Mouse (Mus musculus) heart, adult 11 months (tissue): ENCODE results near the gene Adal.
"Not testable (repeated sequence)": the region's sequence is repeated elsewhere in the genome, so short reads cannot be mapped to it uniquely, and the experiment has no call there.

ENCODE experiments used
- DNase-seq: peaks from one replicate; pipeline ENCODE4 v3.0.0; 2022

Adal gene

DNA sequence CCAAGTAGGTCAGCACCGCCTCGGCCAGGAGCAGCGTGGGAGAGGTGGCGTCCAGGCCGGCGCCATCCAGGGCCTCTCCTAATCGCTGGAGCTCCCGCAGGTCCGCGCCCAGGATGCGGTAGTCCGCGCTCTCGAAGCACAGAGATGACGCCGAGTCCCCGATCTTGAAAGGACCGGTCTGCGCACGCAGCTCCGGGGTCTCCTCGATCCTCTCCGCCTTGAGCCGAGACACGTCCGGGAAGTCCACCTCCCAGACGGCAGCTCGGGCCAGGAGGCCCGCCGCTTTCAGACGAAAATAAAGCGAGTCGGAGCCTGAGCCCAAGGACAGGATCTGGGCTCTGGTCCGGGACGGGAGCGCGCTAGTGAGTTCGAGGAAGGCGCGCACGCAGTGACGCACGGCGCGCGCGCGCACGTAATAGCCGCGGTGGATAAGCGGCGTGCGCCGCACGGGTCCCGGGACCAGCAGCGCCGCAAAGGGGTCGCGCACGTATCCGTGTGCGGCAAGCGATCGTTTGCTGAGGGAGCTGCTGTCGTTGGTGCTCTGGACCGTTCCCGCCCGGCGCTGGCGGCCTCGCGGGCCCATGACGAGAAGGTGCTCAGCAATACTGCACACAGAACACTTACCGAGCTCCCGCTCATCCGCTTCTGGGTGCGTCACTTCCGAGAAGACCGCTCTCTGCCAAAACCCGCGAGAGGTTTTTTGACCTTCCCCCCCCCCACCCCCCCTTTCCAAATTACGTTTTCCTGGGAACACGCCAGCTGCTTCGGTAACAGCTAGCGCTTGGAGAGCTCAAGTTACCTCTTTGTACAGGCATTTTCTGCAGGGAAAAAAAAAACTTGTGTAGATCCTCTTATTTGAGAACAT lies at the start of gene Adal, which contains the start of gene Lcmt2:
Gene Adal, plus strand, starts transcription at position 411 of the 865 bp plus-strand sequence.
Gene Lcmt2, minus strand, starts transcription at position 636 of the 865 bp plus-strand sequence.
- DNase-seq, result peak; percentile 100

GRCm38 (mm10) chr2:121102051-121102450 lies 38.2 kb upstream of the Adal start:
- peak; percentile 78 for DNase-seq

GRCm38 (mm10) chr2:121105940-121106339 lies 34.3 kb upstream of the Adal start:
- DNase-seq, result peak; percentile 11

GRCm38 (mm10) chr2:121109695-121110094 lies 30.5 kb upstream of the Adal start, which contains the start of gene Tgm7:
Tgm7 (minus strand) TSS chr2:121109795.
- no peak for DNase-seq

DNA sequence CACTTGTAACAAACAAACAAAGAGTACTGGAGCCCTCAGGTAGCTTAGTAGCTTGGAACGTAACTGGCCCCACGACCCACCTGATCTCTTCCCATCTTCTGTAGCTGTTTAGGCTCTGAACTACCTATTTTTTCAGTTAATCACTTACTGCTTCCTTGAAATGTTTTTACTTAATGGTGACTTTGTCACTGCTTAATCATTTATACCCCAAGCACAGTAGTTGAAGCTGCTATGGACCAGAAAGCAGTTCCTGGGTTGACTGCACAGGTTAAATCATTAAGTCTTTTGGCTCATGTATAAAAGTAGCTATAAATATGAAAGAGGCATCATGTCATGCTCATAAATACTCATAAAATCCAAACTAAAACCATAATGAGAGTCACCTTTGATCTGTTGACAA lies 24.8 kb upstream of the Adal start:
- DNase-seq, result no peak

DNA sequence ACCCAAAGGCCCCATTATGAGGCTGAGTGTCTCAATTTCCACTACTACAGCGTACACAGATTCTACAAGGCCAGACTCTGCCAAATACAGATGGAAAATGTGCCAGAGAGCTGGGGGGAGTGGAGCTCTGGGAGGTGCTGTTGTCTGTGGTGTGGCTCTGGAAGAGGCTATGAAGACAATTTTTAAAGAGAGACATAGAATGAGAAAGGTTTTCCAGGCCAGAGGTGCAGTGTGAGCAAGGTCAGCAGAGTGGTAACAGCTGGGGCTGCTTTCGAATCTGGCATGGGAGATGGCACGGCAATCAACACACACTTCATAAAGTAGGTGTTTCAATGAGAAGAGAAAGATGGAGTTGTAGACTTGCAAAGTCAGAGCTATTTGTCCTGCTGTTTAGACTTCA lies 21.0 kb upstream of the Adal start:
- peak; percentile 61 for DNase-seq

DNA sequence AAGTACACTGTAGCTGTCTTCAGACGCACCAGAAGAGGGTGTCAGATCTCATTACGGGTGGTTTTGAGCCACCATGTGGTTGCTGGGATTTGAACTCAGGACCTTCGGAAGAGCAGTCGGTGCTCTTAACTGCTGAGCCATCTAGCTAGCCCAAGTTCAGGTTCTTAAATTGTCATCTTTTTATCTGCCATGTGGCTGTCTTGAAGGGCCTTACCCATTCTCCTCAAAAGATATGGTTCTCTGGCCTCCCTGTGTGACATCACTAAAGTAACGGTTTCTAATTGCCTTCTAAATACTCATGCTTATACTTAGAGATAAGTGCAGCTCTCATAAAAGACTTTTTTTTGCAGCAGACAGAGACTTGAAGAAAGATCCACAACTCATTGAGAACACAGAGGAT lies 13.9 kb upstream of the Adal start:
- not testable (repeated sequence) for DNase-seq

DNA sequence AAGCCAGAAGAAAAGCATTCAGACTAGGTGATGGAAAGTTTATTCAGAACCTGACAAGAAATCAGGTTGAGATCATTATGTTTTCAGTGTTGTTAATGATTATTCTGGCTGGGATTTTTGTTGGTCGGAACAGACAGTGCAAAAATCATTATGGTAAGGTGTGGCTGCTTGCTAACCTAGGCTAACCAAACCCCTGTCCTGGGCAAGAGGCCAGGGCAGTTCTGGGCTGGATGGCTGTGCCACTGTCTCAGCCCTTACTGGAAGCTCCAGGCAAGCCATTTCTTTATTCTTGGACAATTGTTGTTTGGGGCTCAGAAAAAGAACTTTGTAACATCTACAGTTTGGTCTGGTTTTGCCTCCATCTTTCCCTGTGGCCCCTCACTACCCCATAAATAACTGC lies 12.7 kb upstream of the Adal start:
- DNase-seq, result no peak

GRCm38 (mm10) chr2:121128865-121129620 lies 11.2 kb upstream of the Adal start:
- peak; percentile 11 for DNase-seq

DNA sequence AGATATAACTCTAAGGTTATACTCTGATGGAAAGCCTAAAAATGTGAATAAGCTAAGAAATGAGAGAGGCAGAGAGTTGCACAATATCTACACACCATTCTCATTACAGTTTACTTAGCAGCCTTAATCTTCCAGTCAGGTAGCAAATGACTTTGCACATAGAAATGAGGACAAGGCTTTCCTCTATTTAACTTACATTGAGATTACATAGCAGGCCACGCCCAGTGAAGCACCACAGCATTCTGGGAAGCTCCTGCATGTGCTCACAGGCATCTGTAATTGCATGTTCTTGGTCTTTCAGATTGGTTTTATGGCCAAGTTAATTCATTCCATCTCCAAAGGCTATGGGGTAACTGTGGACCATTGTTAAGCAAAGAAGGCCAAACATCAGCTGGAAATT lies 7.4 kb upstream of the Adal start:
- peak; percentile 35 for DNase-seq

DNA sequence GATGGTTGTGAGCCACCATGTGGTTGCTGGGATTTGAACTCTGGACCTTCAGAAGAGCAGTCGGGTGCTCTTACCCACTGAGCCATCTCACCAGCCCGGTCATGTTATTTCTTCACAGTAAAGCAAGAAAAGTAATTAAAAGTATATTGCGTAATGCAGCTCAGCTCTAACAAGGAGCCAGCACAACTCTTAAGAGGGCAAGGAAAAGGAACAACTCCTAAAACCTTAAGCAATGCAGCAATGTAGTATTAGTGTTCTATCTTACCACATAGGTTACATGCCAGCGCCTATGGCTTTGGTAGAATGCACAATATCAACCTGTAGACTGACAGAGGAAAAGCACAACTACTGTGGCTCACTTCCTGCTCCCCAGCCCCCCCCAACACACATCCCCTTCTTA lies 2.9 kb upstream of the Adal start:
- peak; percentile 44 for DNase-seq

DNA sequence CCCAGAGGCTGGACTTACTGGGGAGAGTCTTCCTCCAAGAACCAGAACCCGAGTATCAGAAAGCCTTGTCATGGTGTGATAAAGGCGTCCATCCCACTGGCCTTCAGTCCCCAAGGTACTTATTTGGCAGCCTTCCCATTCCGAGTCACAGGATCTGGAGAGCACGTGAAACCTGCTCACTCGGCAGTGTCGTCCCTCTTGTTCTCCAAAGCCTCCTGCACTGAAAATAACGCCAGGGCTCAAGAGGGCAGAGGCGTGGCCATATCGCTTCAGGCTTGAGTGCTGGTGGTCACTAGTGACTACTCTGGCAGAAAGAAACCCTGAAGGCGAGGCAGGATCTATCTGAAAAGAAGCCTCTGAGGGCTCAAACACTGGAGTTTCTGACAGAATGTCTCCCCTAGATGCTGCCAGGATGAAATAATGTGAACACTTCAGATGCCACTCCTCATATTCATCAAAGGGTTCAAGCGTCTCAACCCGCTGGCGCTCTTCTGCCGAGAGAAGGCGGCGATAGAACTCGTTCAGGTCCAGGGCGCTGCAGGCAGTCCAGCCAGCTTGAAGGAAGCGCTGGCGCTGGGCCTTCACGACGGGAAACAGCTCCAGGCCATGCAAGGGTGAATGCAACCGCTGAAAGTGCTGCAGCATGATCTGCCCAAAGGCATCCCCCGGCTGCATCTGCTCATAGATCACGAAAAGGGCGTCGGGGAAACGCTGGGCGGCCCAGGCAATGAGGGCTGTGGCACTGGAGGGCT lies 786 bp upstream of the Adal start:
- DNase-seq, result peak; percentile 96

DNA sequence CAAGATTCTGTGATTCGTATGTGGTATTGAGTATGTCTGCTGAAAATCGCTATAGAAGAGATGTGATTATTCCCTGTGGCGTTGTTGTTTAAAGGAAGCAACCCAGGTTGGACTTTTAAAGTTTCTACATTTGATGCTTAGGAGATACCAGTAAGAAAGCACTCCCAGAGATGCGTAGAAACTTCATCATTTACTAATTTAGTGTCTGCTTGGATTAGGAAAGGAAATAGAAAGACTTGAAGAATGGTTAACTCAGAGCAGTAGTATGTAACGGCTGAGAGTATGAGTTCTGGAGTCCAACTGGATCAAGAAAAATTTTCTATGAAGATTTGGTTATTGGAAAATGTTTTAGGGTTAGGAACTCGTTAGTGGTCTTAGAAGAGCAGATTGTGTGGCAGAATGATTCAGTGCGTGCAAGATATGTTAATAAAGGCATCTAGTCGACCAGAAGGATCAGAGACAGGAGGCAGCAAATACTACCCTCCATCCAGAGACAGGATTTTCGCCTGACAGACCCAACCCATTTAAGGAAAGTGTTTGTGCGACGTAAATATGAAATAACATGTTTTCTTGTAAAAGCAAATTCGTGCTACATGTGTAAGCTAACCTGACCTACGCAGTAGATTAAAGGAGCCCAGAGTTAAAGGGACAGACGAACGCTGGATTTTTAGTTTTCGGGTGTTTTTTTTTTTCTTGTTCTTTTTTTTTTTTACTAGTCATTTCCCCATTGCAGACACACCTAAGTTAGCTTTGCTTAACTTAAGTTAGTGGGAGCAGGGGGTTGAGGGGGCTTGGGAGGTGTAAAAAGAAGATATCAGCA lies 1.2 kb downstream of the Adal start:
- peak; percentile 59 for DNase-seq

DNA sequence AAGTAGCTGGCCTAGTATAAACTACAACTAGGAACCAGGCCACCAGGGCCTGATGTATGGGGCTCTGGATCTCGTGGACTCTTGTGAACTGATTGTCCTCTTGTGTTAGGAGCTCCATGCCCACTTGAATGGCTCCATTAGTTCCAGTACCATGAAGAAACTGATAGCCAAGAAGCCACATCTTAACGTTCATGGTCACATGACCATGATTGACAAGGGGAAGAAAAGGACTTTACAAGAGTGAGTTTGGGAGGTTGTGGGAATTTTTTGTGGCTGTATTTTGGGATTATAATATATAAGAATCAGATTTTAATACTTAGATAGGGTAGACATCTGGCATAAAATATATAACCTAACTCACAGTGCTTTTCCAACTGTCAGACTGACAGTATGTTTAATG lies 2.2 kb downstream of the Adal start:
- DNase-seq, result peak; percentile 68

GRCm38 (mm10) chr2:121149679-121150078 lies 9.5 kb downstream of the Adal start:
- DNase-seq, result no peak

DNA sequence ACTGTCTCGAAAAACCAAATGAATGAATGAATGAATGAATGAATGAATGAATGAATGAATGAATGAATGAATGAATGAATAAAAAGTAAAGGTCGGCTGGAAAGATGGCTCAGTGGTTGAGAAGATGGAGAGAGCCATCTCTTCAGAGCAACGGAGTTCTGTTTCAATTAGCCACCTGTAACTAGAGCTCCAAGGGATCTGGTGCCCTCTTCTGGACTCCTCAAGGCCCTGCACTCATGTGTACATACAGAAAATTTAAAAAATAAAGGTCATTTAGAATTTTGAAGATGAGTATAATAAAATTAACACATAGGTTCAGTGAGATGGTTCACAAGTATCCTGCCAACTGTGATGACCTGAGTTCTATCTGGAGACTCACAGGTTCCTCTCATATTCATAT lies 12.9 kb downstream of the Adal start:
- DNase-seq, result peak; percentile 21

GRCm38 (mm10) chr2:121169173-121169572 lies 28.9 kb downstream of the Adal start:
- peak; percentile 86 for DNase-seq

- peak; percentile 92 for DNase-seq
These were observed 29.7 kb downstream of the Adal start for GRCm38 (mm10) chr2:121169902-121170301.

- DNase-seq, result no peak
These were observed 30.3 kb downstream of the Adal start, which contains the start of gene Tubgcp4 for GRCm38 (mm10) chr2:121170481-121170971. Tubgcp4 (plus strand) TSS chr2:121170654.

GRCm38 (mm10) chr2:121170980-121171742 lies 30.9 kb downstream of the Adal start, which contains the start of gene Zscan29:
Zscan29 (minus strand) TSS chr2:121171125.
- peak; percentile 99 for DNase-seq
